Mouse (Mus musculus) C2C12 (cell line): Measurements from ENCODE around the gene Ptprm.

Source experiments
- CTCF ChIP-seq: IDR thresholded peaks from one replicate; pipeline ENCODE4 v1.5.1; 2011; ENCODE audit not compliant: control insufficient read depth, insufficient read depth, insufficient read length
- MAX ChIP-seq: IDR thresholded peaks from one replicate; pipeline ENCODE4 v1.6.1; 2011; ENCODE audit warnings: mild to moderate bottlenecking, control low read depth
- MYOD1 ChIP-seq: IDR thresholded peaks from one replicate; pipeline ENCODE4 v1.6.1; 2011; ENCODE audit warnings: low read depth; ENCODE audit not compliant: control insufficient read depth, insufficient read length
- USF1 ChIP-seq: IDR thresholded peaks from one replicate; pipeline ENCODE4 v1.6.1; 2011; ENCODE audit warnings: low read depth, mild to moderate bottlenecking, control low read depth, moderate library complexity

GRCm38 (mm10) chr17:67290662-67291240 lies 63.5 kb downstream of the Ptprm start:
- TF ChIP-seq CTCF = no peak
- TF ChIP-seq MAX = no peak
- TF ChIP-seq MYOD1 = no peak
- TF ChIP-seq USF1 = no peak
